ENCODE assay signal across 8 mouse cellular contexts in the genomic region with DNA sequence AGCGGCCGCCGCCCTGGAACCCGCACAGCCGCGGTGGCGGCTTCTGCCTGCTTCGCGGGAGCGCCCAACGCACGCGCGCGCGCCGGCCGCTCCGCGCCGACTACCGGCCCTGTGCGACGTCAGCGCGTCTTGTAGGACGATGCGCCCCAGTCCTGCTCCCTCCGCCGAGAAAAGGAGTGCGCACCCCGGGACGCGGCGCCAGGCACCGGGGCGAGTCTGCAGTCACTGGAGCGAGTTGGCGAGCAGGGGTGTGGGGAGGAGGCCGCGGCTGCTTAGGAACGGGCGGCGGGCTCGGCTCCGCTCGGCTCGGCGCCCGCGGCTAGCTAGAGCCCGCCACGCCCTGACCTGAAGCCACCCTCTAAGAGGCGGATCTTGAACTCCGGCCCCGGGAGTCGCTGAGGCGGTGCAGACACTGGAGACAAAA. TPM values are rescaled to one million over a fixed set of nuclear protein-coding genes. Genes with fewer than 3 reads are reported as not detected.
A peak's percentile ranks its signal among the peaks of the same experiment; 100 is the strongest.
DNase-seq lines count a peak whose midpoint lies in the region; ATAC-seq and TF ChIP-seq lines count a peak whose summit lies in the region.

Ulk2 (minus strand) TSS at position 86 of the 424 bp plus-strand sequence.

- peaks cover 0 to 6% of the 10 kb centered on the region in 2 experiments; a peak in 2 of 4 replicates for H3K4me1 ChIP-seq in CH12.LX (ENCODE audit: control insufficient read depth in 1 of 2, insufficient read depth in 2 of 2)
- no peaks in the 10 kb centered on the region for H3K4me1 ChIP-seq in forebrain, embryonic 11.5 days (replicated peaks; ENCODE audit: control insufficient read depth, insufficient read depth, low read length)
- H3K4me1 ChIP-seq in heart, embryonic 16.5 days (ENCODE audit: control insufficient read depth, insufficient read depth, low read length), result peaks cover 6% of the 10 kb centered on the region
- H3K4me1 ChIP-seq in liver, embryonic 15.5 days (replicated peaks), result peaks cover 21% of the 10 kb centered on the region
- H3K4me1 ChIP-seq in neural tube, embryonic 14.5 days (ENCODE audit: control insufficient read depth, insufficient read depth, low read length), result peaks cover 7% of the 10 kb centered on the region; the same call in 1 of the 2 replicates

- DNase-seq in CH12.LX (ENCODE audit: extremely low read depth), result peak; percentile 77
- DNase-seq in c-Kit-positive CD71-negative TER-119-negative erythroid progenitor cells, embryonic 14.5 days (ENCODE audit: low read depth), result peak; percentile 65
- peak; percentile 93 for DNase-seq in forebrain, embryonic 11.5 days (ENCODE audit: low spot score)
- peak; percentile 90 to 92 for DNase-seq in kidney, postnatal 36 days
- DNase-seq in testis, postnatal 10 days (ENCODE audit: low spot score), result peak; percentile 91

- peak; percentile 88 for ATAC-seq in forebrain, embryonic 11.5 days (replicated peaks; ENCODE audit: low FRiP score)
- ATAC-seq in heart, embryonic 16.5 days (replicated peaks; ENCODE audit: extremely low read depth, insufficient read depth, low FRiP score), result peak; percentile 89
- peak; percentile 79 for ATAC-seq in liver, embryonic 15.5 days (ENCODE audit: insufficient read depth)
- peak; percentile 93 for ATAC-seq in neural tube, embryonic 14.5 days (ENCODE audit: low read depth)

- no peaks in the 10 kb centered on the region for H3K36me3 ChIP-seq in CH12.LX (replicated peaks in 1 of 2; ENCODE audit: control insufficient read depth in 1 of 2, insufficient read depth in 1 of 2, low read length in 1 of 2)
- H3K36me3 ChIP-seq in forebrain, embryonic 11.5 days (ENCODE audit: control insufficient read depth, insufficient read depth, low read length), result no peaks in the 10 kb centered on the region
- 0 out of 2 replicates have a peak, but pooled peaks cover 2% of the 10 kb centered on the region for H3K36me3 ChIP-seq in heart, embryonic 16.5 days (ENCODE audit: control insufficient read depth, insufficient read depth)
- H3K36me3 ChIP-seq in liver, embryonic 15.5 days (replicated peaks), result no peaks in the 10 kb centered on the region; the same call in 1 of the 2 replicates
- no peaks in the 10 kb centered on the region for H3K36me3 ChIP-seq in neural tube, embryonic 14.5 days (ENCODE audit: control insufficient read depth, insufficient read depth, low read length)

- TF ChIP-seq RAD21 in CH12.LX (IDR thresholded peaks at IDR 0.05; ENCODE audit: low read depth, low read length), result no peak

- in situ Hi-C loops in CH12.LX (cut with MboI; ENCODE audit: low pct_ligation_motif_present, low pct_unique_long_range_greater_than_20kb, low sequenced_read_pairs), result no loop called here

- dilution Hi-C loops in CH12.LX (cut with MboI; ENCODE audit: extremely low pct_ligation_motif_present, extremely low pct_unique_long_range_greater_than_20kb, low sequenced_read_pairs), result no loop called here

- no peak for TF ChIP-seq EP300 in CH12.LX (IDR thresholded peaks at IDR 0.05; ENCODE audit: low read length)

- H3K4me2 ChIP-seq in CH12.LX (ENCODE audit: insufficient read depth, low read depth, poor library complexity, severe bottlenecking), result peak within 1 kb of the TSS; percentile 73
- H3K4me2 ChIP-seq in forebrain, embryonic 11.5 days (ENCODE audit: low read depth, low read length, severe bottlenecking), result peak within 1 kb of the TSS; percentile 78
- peak within 1 kb of the TSS; percentile 73 for H3K4me2 ChIP-seq in heart, embryonic 16.5 days (ENCODE audit: low read depth, low read length)
- H3K4me2 ChIP-seq in liver, embryonic 15.5 days, result peak within 1 kb of the TSS; percentile 98
- peak within 1 kb of the TSS; percentile 53 for H3K4me2 ChIP-seq in neural tube, embryonic 14.5 days (ENCODE audit: low read depth, low read length)

- H3K27me3 ChIP-seq in CH12.LX (replicated peaks), result no peaks in the 10 kb centered on the region
- no peaks in the 10 kb centered on the region for H3K27me3 ChIP-seq in forebrain, embryonic 11.5 days (ENCODE audit: control insufficient read depth, insufficient read depth, low read length)
- H3K27me3 ChIP-seq in heart, embryonic 16.5 days (ENCODE audit: control insufficient read depth, insufficient read depth, low read length), result no peaks in the 10 kb centered on the region
- H3K27me3 ChIP-seq in liver, embryonic 15.5 days, result peaks cover 22% of the 10 kb centered on the region
- no peaks in the 10 kb centered on the region for H3K27me3 ChIP-seq in neural tube, embryonic 14.5 days (ENCODE audit: control insufficient read depth, insufficient read depth, low read length)

- WGBS in forebrain, embryonic 11.5 days, result under 1% methylated on average over 58 of the region's 58 CpGs
- WGBS in heart, embryonic 16.5 days, result under 1% methylated on average over 40 of the region's 58 CpGs
- WGBS in liver, embryonic 15.5 days (ENCODE audit: insufficient replicate concordance), result under 1% methylated on average over 58 of the region's 58 CpGs
- 0% methylated on average over 47 of the region's 58 CpGs for WGBS in neural tube, embryonic 14.5 days

- no peaks in the 10 kb centered on the region for H3K79me2 ChIP-seq in CH12.LX (replicated peaks; ENCODE audit: control insufficient read depth, extremely low read depth, insufficient read depth, poor library complexity, severe bottlenecking)

- H3K9ac ChIP-seq in CH12.LX (ENCODE audit: insufficient read depth, low read depth), result peak within 1 kb of the TSS; percentile 77
- peak within 1 kb of the TSS; percentile 98 for H3K9ac ChIP-seq in forebrain, embryonic 11.5 days (ENCODE audit: low read length)
- peak within 1 kb of the TSS; percentile 97 for H3K9ac ChIP-seq in heart, embryonic 16.5 days (ENCODE audit: low read length)
- H3K9ac ChIP-seq in liver, embryonic 15.5 days, result peak within 1 kb of the TSS; percentile 84
- H3K9ac ChIP-seq in neural tube, embryonic 14.5 days (replicated peaks; ENCODE audit: low read depth, low read length), result peak within 1 kb of the TSS; percentile 99

- peak; percentile 99 for TF ChIP-seq POLR2A in CH12.LX (IDR thresholded peaks at IDR 0.05; ENCODE audit: low read depth, low read length)

- H3K9me3 ChIP-seq in CH12.LX (replicated peaks; ENCODE audit: low read length), result no peaks in the 10 kb centered on the region
- H3K9me3 ChIP-seq in forebrain, embryonic 11.5 days (ENCODE audit: control insufficient read depth, low read length), result no peaks in the 10 kb centered on the region
- no peaks in the 10 kb centered on the region for H3K9me3 ChIP-seq in heart, embryonic 16.5 days (replicated peaks; ENCODE audit: control insufficient read depth, low read length)
- H3K9me3 ChIP-seq in liver, embryonic 15.5 days (replicated peaks), result no peaks in the 10 kb centered on the region
- H3K9me3 ChIP-seq in neural tube, embryonic 14.5 days (ENCODE audit: control insufficient read depth, low read length), result no peaks in the 10 kb centered on the region

- H3K4me3 ChIP-seq in CH12.LX (replicated peaks in 1 of 3; ENCODE audit: low read depth in 2 of 3, low read length in 2 of 3, poor library complexity in 1 of 3), result peak within 1 kb of the TSS; percentile 67 to 86 (median 82)
- peak within 1 kb of the TSS; percentile 94 for H3K4me3 ChIP-seq in forebrain, embryonic 11.5 days (ENCODE audit: low read depth, low read length)
- H3K4me3 ChIP-seq in heart, embryonic 16.5 days (ENCODE audit: low read length), result peak within 1 kb of the TSS; percentile 91
- peak within 1 kb of the TSS; percentile 79 for H3K4me3 ChIP-seq in liver, embryonic 15.5 days (replicated peaks)
- H3K4me3 ChIP-seq in neural tube, embryonic 14.5 days (ENCODE audit: low read depth, low read length), result peak within 1 kb of the TSS; percentile 96

- TF ChIP-seq CTCF in CH12.LX (conservative IDR thresholded peaks at IDR 0.05 in 1 of 2, IDR thresholded peaks at IDR 0.05 in 1 of 2; ENCODE audit: low read depth in 2 of 2, low read length in 2 of 2), result no peak

- peak within 1 kb of the TSS; percentile 53 for H3K27ac ChIP-seq in CH12.LX (ENCODE audit: insufficient read depth, low read depth)
- H3K27ac ChIP-seq in forebrain, embryonic 11.5 days (ENCODE audit: low read depth, low read length), result peak within 1 kb of the TSS; percentile 86
- peak within 1 kb of the TSS; percentile 90 for H3K27ac ChIP-seq in heart, embryonic 16.5 days (ENCODE audit: low read length)
- H3K27ac ChIP-seq in liver, embryonic 15.5 days (replicated peaks), result peak within 1 kb of the TSS; percentile 86
- H3K27ac ChIP-seq in neural tube, embryonic 14.5 days (ENCODE audit: low read depth, low read length), result peak within 1 kb of the TSS; percentile 96

TF ChIP-seq in CH12.LX, 34 proteins besides CTCF, POLR2A, EP300 and RAD21 (continues in another document):
- TF ChIP-seq CHD2 (IDR thresholded peaks at IDR 0.05; ENCODE audit: low read length), result peak; percentile 82
- peak; percentile 98 for TF ChIP-seq KAT2A (IDR thresholded peaks at IDR 0.05; ENCODE audit: insufficient replicate concordance, low read length)
- no peak for TF ChIP-seq CHD1 (IDR thresholded peaks at IDR 0.05; ENCODE audit: low read depth, low read length)
- TF ChIP-seq MAZ (IDR thresholded peaks at IDR 0.05; ENCODE audit: low read depth, low read length), result no peak; the same call in 1 of the 2 replicates
- peak; percentile 100 for TF ChIP-seq NELFE (IDR thresholded peaks at IDR 0.05; ENCODE audit: low read depth, low read length)
- TF ChIP-seq TCF12 (IDR thresholded peaks at IDR 0.05; ENCODE audit: low read depth, low read length), result peak; percentile 99
- TF ChIP-seq MXI1 (IDR thresholded peaks at IDR 0.05; ENCODE audit: low read depth, low read length), result peak; percentile 36; the same call in 1 of the 2 replicates
- peak; percentile 80 for TF ChIP-seq ELF1 (IDR thresholded peaks at IDR 0.05; ENCODE audit: low read depth, low read length)
- TF ChIP-seq USF1 (IDR thresholded peaks at IDR 0.05; ENCODE audit: low read depth, low read length), result no peak
- peak; percentile 78 for TF ChIP-seq IRF4 (IDR thresholded peaks at IDR 0.05; ENCODE audit: low read depth, low read length)
- no peak for TF ChIP-seq PAX5 (IDR thresholded peaks at IDR 0.05; ENCODE audit: low read length)
- TF ChIP-seq UBTF (IDR thresholded peaks at IDR 0.05; ENCODE audit: low read depth, low read length), result no peak; the same call in 1 of the 2 replicates
- TF ChIP-seq SIN3A (IDR thresholded peaks at IDR 0.05; ENCODE audit: low read length), result peak; percentile 91; the same call in 1 of the 2 replicates
- no peak; the same call in 1 of the 2 replicates for TF ChIP-seq RCOR1 (conservative IDR thresholded peaks at IDR 0.05; ENCODE audit: low read depth, low read length)
- no peak; the same call in 1 of the 2 replicates for TF ChIP-seq ZKSCAN1 (IDR thresholded peaks at IDR 0.05; ENCODE audit: borderline replicate concordance, low read depth, low read length)

RNA-seq across cellular contexts. Expression of gene Ulk2, which starts in this region (rescaled TPM):
- total RNA-seq in CH12.LX (2012; rRNA removed) (6.7 and 10.5 TPM in 2 replicates), CH12.LX (2014; rRNA removed) (8.6 and 9.3 TPM in 2 replicates)
- polyA plus RNA-seq in CH12.LX (2012; ENCODE audit: insufficient read length, low read depth), result 6.7 and 7.9 TPM in 2 replicates
- 28.8 and 31.3 TPM in 2 replicates for polyA plus RNA-seq in forebrain, embryonic 11.5 days (2014; fragmentation: Nextera tagmentation; extraction: Ambion mirVana)
- polyA plus RNA-seq in heart, embryonic 16.5 days (2015; fragmentation: Nextera tagmentation; extraction: Ambion mirVana), result 11.4 and 11.9 TPM in 2 replicates
- polyA plus RNA-seq in liver, embryonic 15.5 days (2015; fragmentation: Nextera tagmentation; extraction: Ambion mirVana), result 2.6 and 2.9 TPM in 2 replicates
- 52.0 and 63.2 TPM in 2 replicates for polyA plus RNA-seq in neural tube, embryonic 14.5 days (2014; fragmentation: Nextera tagmentation; extraction: Ambion mirVana)

Comparison
In these comparisons a context has a peak if more than half of its experiments do, and no peak if none do; other contexts are left out.
1. Peak in every context shown above with its lines: DNase-seq, ATAC-seq, H3K4me3 ChIP-seq and H3K27ac ChIP-seq.